41 mouse cellular contexts compared by ENCODE assay signal in the genomic region with DNA sequence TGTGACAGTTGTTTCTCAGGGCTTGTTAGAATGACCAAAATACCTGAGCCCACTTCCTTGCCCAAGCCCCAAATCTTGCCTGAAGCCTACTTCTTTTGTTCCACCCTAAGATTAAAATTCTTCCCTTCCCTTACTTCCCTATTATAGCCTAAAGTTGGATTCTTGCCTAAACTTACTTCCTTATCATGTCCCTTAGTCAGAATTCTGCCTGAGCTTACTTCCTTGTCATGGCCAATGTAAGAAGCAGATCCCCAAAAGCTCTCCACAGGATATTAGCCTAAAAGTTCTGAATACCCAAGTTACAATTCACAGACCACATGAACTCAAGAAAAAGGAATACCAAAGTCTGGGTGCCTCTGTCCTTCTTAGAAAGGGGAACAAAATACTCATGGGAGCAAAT. TPM values are rescaled to one million over a fixed set of nuclear protein-coding genes. Genes with fewer than 3 reads are reported as not detected.
"Had no signal": no experiment of that assay in that cellular context is flagged by ENCODE, and none has a peak within 500 bp of the region (broad histone marks: within the 10 kb centered on the region; RNA-seq: fewer than 3 reads in every experiment).

No protein-coding gene starts in this region.

- H3K36me3 ChIP-seq: heart, embryonic 10.5 days; heart, embryonic 12.5 days; hindbrain, embryonic 10.5 days; hindbrain, embryonic 12.5 days; intestine, embryonic 15.5 days; limb, embryonic 13.5 days; limb, embryonic 15.5 days; liver, embryonic 12.5 days had no signal

- H3K4me2 ChIP-seq: heart, embryonic 12.5 days; hindbrain, embryonic 12.5 days; hindbrain, embryonic 14.5 days; intestine, embryonic 15.5 days; limb, embryonic 13.5 days; limb, embryonic 15.5 days; liver, embryonic 12.5 days had no signal

- H3K27ac ChIP-seq: gastrocnemius, adult 2 months; heart, embryonic 10.5 days; hindbrain, embryonic 10.5 days; hindbrain, embryonic 12.5 days; hindbrain, embryonic 14.5 days; intestine, embryonic 15.5 days; limb, embryonic 13.5 days; limb, embryonic 15.5 days; liver, embryonic 12.5 days had no signal

- H3K27me3 ChIP-seq: heart, embryonic 12.5 days; hindbrain, embryonic 12.5 days; intestine, embryonic 15.5 days; limb, embryonic 13.5 days; limb, embryonic 15.5 days; liver, embryonic 12.5 days had no signal

- DNase-seq: gastrocnemius, adult 2 months; gastrocnemius, postnatal 10 days; gastrocnemius, postnatal 25 days; heart, adult 18-20 months; heart, postnatal 10 days; heart, postnatal 4 days; kidney, adult 18-20 months; kidney, adult 8-10 months; kidney, postnatal 10 days; kidney, postnatal 25 days; kidney, postnatal 4 days; layer of hippocampus, adult 9-11 months; layer of hippocampus, postnatal 36 days; left cerebral cortex, postnatal 4 days had no signal

- H3K9me3 ChIP-seq: heart, embryonic 10.5 days; heart, embryonic 12.5 days; hindbrain, embryonic 10.5 days; hindbrain, embryonic 12.5 days; intestine, embryonic 15.5 days; limb, embryonic 13.5 days; limb, embryonic 15.5 days; liver, embryonic 12.5 days had no signal

- H3K9ac ChIP-seq: heart, embryonic 12.5 days; hindbrain, embryonic 12.5 days; hindbrain, embryonic 14.5 days; intestine, embryonic 15.5 days; limb, embryonic 13.5 days; limb, embryonic 15.5 days; liver, embryonic 12.5 days had no signal

- H3K4me1 ChIP-seq: heart, embryonic 10.5 days; heart, embryonic 12.5 days; hindbrain, embryonic 10.5 days; hindbrain, embryonic 12.5 days; intestine, embryonic 15.5 days; limb, embryonic 13.5 days; limb, embryonic 15.5 days; liver, embryonic 12.5 days had no signal

- ATAC-seq: hindbrain, embryonic 16.5 days; inflammation-experienced regulatory T-cells, adult 6 months; intestine, embryonic 15.5 days; intestine, postnatal 0 days; liver, embryonic 12.5 days had no signal

- H3K4me3 ChIP-seq: gastrocnemius, adult 2 months; heart, embryonic 10.5 days; heart, embryonic 12.5 days; hindbrain, embryonic 10.5 days; hindbrain, embryonic 12.5 days; intestine, embryonic 15.5 days; limb, embryonic 13.5 days; limb, embryonic 15.5 days; liver, embryonic 12.5 days had no signal

RNA-seq across cellular contexts. Expression of gene A630010A05Rik, which starts 26.4 kb away (rescaled TPM):
- total RNA-seq: gastrocnemius, adult 2 months; gastrocnemius, postnatal 10 days; gastrocnemius, postnatal 25 days; gastrocnemius, postnatal 4 days; granulocyte monocyte progenitor cell, adult 5-6 weeks; heart, adult 18-20 months; heart, adult 8-10 months; heart, postnatal 10 days; heart, postnatal 25 days; heart, postnatal 4 days; layer of hippocampus, adult 8-10 months; layer of hippocampus, postnatal 14 days; layer of hippocampus, postnatal 36 days; left cerebral cortex, adult 18-20 months; left cerebral cortex, adult 8-10 months; left cerebral cortex, postnatal 10 days; left cerebral cortex, postnatal 25 days; left cerebral cortex, postnatal 4 days had no signal
- polyA plus RNA-seq: heart, embryonic 10.5 days; heart, embryonic 12.5 days; heart, embryonic 14.5 days; heart, embryonic 16.5 days; hindbrain, embryonic 10.5 days; hindbrain, embryonic 12.5 days; hindbrain, embryonic 14.5 days; hindbrain, embryonic 16.5 days; inflammation-experienced regulatory T-cells, adult 6 months; intestine, embryonic 15.5 days; intestine, postnatal 0 days; kidney, embryonic 14.5 days; kidney, embryonic 16.5 days; limb, embryonic 11.5 days; limb, embryonic 13.5 days; limb, embryonic 15.5 days; liver, embryonic 12.5 days had no signal
